Mouse (Mus musculus) granulocyte monocyte progenitor cell, adult 5-6 weeks (primary cell): ENCODE measurements around the gene Zc3h18. TPM values are rescaled to one million over a fixed set of nuclear protein-coding genes. Genes with fewer than 3 reads are reported as not detected.

Source experiments
- ATAC-seq: replicated peaks from 2 replicates; pipeline ENCODE4 v1.8.0; 2016; ENCODE audit warnings: mild to moderate bottlenecking, moderate TSS enrichment, inconsistent platforms; ENCODE audit not compliant: poor library complexity, severe bottlenecking
- total RNA-seq, 2 experiments: library from RNA; stranded (forward) in 1 of 2; stranded (reverse) in 1 of 2; fragments of 200-712, 200-1000 nt in 1 of 2; fragments of >200 nt in 1 of 2; fragmentation: Nextera tagmentation in 1 of 2; gene quantifications; 2 replicates each; pipeline ENCODE4 v1.2.3; 2014 to 2017

Gene Zc3h18
- total RNA-seq, 2 experiments from 2014 or later, result 43.9 to 67.0 TPM

DNA sequence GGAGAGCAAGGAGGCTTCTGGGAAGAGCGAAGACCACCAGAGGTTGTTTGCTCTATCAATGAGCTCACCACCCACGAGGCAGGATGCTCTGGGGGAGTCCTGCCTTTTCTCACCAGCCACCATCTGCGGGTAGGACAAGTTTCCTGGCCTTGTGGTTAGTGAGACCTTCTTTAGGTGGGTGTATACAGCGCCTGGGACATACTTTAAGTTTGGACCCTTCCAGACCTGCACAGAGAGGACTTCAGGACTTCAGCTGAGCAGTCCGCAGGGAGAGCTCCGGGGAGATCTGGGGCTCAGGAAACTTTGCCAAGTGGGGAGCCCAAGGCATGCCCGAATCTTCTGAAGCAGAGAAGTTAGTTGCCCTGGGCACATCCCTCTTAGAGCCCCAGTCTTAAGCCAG is 83.6 kb downstream of the Zc3h18 start:
- no peak for ATAC-seq

DNA sequence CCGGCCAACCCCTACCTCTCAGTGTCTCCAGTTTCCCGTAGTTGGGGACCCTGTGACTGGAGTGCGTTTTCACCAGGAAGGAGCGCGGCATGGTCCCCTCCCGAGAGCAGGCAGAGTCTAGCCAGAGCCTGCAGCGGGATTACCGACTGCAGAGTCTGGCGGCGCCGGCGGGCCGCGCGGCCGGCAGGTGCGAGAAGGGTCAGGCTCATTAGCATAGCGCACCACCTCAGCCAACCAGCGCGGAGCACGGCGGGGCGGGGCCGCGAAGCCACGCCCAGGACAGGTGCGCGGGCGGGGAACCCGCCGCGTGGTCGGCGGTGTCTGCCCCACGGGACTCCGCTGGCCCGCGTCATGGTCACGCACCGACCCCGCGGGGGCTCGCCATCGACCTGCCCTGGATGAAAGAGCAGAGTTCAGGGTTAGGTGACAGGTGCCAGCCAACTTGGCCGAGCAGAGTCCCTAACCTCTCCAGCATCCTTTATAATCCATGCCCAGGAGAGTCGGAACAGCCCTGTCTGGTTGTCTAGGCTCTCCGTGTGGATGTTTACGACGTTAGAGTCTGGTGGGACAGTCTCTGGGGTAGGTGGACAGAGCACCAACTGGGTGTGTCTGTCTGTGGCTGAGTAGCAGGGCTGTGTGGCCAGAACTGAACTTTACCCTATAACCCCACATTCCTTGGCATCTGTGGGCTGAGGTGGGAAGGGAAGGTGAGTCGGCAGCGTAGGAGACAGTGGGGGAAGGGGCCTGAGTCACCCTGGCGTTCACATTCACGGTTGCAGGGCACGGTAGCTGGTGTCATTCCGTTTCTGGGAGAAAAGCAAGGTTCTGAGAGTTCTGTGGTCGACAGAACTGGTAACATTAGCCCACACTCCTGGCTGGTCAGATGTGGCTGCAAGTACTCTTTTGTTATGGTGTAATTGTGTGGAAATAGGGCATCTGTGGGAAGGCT is 84.4 kb downstream of the Zc3h18 start, which contains the start of gene Snai3:
Snai3 (minus strand) TSS at position 210 of the 949 bp plus-strand sequence.
- peak; percentile 54 for ATAC-seq

DNA sequence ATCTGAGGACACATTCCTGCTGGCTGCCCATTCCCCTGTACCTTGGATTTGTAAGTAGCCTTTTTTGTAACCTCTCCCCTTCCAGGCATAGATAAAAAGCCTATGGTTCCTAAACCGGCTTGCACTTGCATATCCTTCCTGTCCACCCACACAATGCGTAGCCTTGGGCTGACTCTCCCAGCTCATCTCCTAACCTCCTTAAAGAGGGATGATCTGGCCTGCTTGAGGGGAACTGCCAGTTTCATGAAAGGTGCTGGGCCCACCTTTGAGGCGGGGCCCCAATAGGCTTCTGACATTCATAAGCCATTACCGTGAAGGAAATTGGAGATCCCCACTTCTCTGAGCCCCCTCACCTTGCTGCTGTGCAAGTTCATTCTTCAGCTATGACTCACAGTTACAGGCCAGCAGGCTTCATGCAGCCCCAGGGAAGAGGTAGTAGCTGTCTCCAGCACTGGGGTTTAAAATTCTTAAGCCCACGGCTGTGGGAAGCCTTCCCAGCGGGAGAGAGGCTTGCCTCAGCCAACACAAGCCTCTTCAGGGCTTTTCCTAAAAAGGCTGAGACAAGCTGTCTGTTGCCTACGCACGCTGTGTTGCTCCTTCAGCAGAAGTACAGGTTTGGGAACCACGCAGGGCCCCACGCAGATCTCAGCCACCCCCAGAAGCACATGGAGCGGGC is 85.2 kb downstream of the Zc3h18 start:
- ATAC-seq, result no peak

DNA sequence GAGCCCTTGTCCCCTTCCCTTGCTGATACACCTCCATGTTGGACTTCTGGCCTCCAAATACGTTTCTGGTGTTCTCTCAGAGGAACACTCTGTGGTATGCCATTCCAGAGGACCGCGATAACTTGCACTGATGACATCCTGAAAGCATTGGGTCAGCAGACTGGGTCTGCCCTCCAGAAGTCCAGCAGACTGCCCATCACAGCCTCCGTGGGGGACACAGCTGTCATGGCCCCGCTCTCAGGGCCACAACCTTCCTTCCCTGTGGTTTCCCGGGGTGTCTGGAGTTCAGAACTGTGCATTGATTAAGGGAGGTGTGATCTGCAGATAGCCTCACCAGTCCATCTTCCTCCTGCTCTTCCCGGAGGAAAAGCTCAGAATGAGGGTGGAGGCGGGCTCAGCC is 86.1 kb downstream of the Zc3h18 start:
- no peak for ATAC-seq

DNA sequence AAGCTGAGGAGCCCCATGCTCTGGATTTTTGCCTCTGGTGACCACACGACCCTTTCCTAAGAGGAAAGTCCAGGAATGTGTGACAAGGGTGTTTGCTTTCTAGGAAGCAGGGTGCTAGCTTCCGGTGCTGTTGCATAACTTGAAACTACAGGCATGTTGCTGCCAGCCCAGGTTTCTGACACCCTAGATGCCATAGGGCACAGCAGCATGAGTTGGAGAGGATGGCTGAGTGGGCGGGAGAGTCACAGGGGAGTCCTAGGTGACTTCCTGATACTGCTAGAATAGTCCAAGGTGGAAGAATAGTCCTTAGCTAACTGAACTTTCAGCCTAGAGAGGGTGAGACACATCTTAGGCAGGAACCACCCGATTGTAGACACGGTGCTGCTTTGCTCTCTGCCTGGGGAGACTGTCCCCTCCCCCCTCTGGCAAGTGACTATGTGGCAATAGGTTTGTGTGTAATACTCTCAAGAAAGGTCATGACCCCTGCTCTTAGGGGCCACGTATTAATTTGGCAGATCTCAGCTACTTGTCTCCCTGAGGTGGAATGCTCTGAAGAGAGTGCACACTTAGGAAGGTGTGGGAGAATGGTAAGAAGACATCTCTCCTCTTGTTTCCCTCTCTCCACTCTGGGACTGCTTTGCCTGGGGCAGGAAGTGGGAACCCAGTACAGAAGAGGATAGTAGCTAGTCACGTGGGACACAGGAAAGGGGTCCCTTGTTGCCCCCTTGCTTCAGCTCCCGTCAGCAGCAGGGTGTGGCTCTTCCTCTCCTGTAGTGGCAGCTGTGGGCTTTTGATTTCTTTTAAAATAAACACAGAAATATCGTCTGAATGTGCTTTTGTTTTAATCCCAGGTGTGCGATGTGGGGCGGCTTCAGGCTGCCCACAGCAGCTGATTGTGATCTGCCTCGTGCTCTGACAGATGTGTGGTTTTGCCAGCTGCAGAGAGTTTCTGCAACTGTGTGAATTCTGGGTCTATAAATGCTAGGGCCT is 87.5 kb downstream of the Zc3h18 start:
- ATAC-seq, result peak; percentile 43

DNA sequence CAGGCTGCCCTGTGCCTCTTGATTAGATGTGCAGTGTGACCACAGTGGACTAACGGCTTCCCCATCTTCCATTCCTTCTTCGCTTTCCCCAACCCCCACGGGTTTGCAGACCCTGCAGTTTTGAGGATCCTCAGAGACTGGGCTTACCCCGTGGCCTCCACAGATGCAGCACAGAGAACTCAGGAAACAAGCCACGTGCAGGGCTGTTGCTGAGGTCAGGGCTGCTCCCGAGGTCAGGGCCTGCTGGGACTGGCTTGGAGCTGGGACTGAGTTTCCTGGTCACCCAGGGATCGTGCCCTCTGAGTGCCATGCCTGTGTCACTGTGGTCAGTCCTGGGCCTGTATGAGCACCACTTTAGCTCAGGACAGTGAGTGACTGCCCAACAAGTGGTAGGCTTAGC is 88.6 kb downstream of the Zc3h18 start:
- ATAC-seq, result no peak

Other genes starting within 250 kb of the Zc3h18 start
- 1.7 and 3.4 TPM in 2 replicates for gene Zfpm1, start 94.5 kb upstream of the Zc3h18 start, total RNA-seq (2014; fragmentation: Nextera tagmentation)
- 5.5 and 7.9 TPM in 2 replicates for gene Zfpm1, start 94.5 kb upstream of the Zc3h18 start, total RNA-seq (2017)
- not detected in 2 replicates for gene Trhr2, start 15.9 kb upstream of the Zc3h18 start, total RNA-seq (2014; fragmentation: Nextera tagmentation)
- not detected in 2 replicates for gene Trhr2, start 15.9 kb upstream of the Zc3h18 start, total RNA-seq (2017)
- not detected in 2 replicates for gene Il17c, start 45.4 kb downstream of the Zc3h18 start, total RNA-seq (2014; fragmentation: Nextera tagmentation)
- not detected in 2 replicates for gene Il17c, start 45.4 kb downstream of the Zc3h18 start, total RNA-seq (2017)
- gene Cyba, start 56.3 kb downstream of the Zc3h18 start, total RNA-seq (2014; fragmentation: Nextera tagmentation), result 188 and 257 TPM in 2 replicates
- 94.4 and 126 TPM in 2 replicates for gene Cyba, start 56.3 kb downstream of the Zc3h18 start, total RNA-seq (2017)
- gene Mvd, start 66.8 kb downstream of the Zc3h18 start, total RNA-seq (2014; fragmentation: Nextera tagmentation), result 8.8 and 10.0 TPM in 2 replicates
- gene Mvd, start 66.8 kb downstream of the Zc3h18 start, total RNA-seq (2017), result 4.0 and 4.3 TPM in 2 replicates
- not detected in 2 replicates for gene Snai3, start 84.1 kb downstream of the Zc3h18 start, total RNA-seq (2014; fragmentation: Nextera tagmentation)
- gene Snai3, start 84.1 kb downstream of the Zc3h18 start, total RNA-seq (2017), result not detected in 2 replicates
- gene Rnf166, start 99.5 kb downstream of the Zc3h18 start, total RNA-seq (2014; fragmentation: Nextera tagmentation), result 40.5 and 41.2 TPM in 2 replicates
- gene Rnf166, start 99.5 kb downstream of the Zc3h18 start, total RNA-seq (2017), result 29.8 and 43.2 TPM in 2 replicates
- 11.9 and 33.1 TPM in 2 replicates for gene Ctu2, start 99.5 kb downstream of the Zc3h18 start, total RNA-seq (2014; fragmentation: Nextera tagmentation)
- 9.3 and 14.0 TPM in 2 replicates for gene Ctu2, start 99.5 kb downstream of the Zc3h18 start, total RNA-seq (2017)
- gene Piezo1, start 174.7 kb downstream of the Zc3h18 start, total RNA-seq (2014; fragmentation: Nextera tagmentation), result 19.4 and 67.1 TPM in 2 replicates
- gene Piezo1, start 174.7 kb downstream of the Zc3h18 start, total RNA-seq (2017), result 15.8 and 22.4 TPM in 2 replicates
- gene Cdt1, start 191.4 kb downstream of the Zc3h18 start, total RNA-seq (2014; fragmentation: Nextera tagmentation), result 76.0 and 153 TPM in 2 replicates
- gene Cdt1, start 191.4 kb downstream of the Zc3h18 start, total RNA-seq (2017), result 38.6 and 38.8 TPM in 2 replicates
- gene Aprt, start 200.3 kb downstream of the Zc3h18 start, total RNA-seq (2014; fragmentation: Nextera tagmentation), result 276 and 290 TPM in 2 replicates
- 139 and 228 TPM in 2 replicates for gene Aprt, start 200.3 kb downstream of the Zc3h18 start, total RNA-seq (2017)
- 39.0 and 46.3 TPM in 2 replicates for gene Galns, start 234.9 kb downstream of the Zc3h18 start, total RNA-seq (2014; fragmentation: Nextera tagmentation)
- gene Galns, start 234.9 kb downstream of the Zc3h18 start, total RNA-seq (2017), result 36.1 and 46.6 TPM in 2 replicates
- 41.0 and 55.7 TPM in 2 replicates for gene Trappc2l, start 235.0 kb downstream of the Zc3h18 start, total RNA-seq (2014; fragmentation: Nextera tagmentation)
- 16.1 and 21.7 TPM in 2 replicates for gene Trappc2l, start 235.0 kb downstream of the Zc3h18 start, total RNA-seq (2017)
- gene Pabpn1l, start 246.1 kb downstream of the Zc3h18 start, total RNA-seq (2014; fragmentation: Nextera tagmentation), result not detected in 2 replicates
- gene Pabpn1l, start 246.1 kb downstream of the Zc3h18 start, total RNA-seq (2017), result not detected in 2 replicates